Mouse (Mus musculus): ENCODE results near the gene Pde4d. TPM values are rescaled to one million over a fixed set of nuclear protein-coding genes. Genes with fewer than 3 reads are reported as not detected.

Gene Pde4d
- total RNA-seq, 2 experiments from 2014 or later, result 103 to 116 TPM

GRCm38 (mm10) chr13:109954189-109954588 lies 1504.4 kb downstream of the Pde4d start:
- intact Hi-C loops (cut with DNase I), result no loop called here
- DNase-seq (ENCODE audit: low spot score in 2 of 2), result no peak

GRCm38 (mm10) chr13:109957953-109958352 lies 1508.2 kb downstream of the Pde4d start:
- intact Hi-C loops (cut with DNase I), result no loop called here
- no peak for DNase-seq (ENCODE audit: low spot score in 2 of 2)

- DNase-seq (ENCODE audit: low spot score in 2 of 2), result no peak
- intact Hi-C loops (cut with DNase I), result no loop called here
These were observed 1533.2 kb downstream of the Pde4d start for GRCm38 (mm10) chr13:109982821-109983443.

GRCm38 (mm10) chr13:109985411-109985810 lies 1535.7 kb downstream of the Pde4d start:
- no peak for DNase-seq (ENCODE audit: low spot score in 2 of 2)
- intact Hi-C loops (cut with DNase I), result no loop called here

- no peak for DNase-seq (ENCODE audit: low spot score in 2 of 2)
- intact Hi-C loops (cut with DNase I), result no loop called here
These were observed 1536.1 kb downstream of the Pde4d start for GRCm38 (mm10) chr13:109985892-109986291.

GRCm38 (mm10) chr13:109992775-109993505 lies 1543.2 kb downstream of the Pde4d start:
- intact Hi-C loops (cut with DNase I), result no loop called here

GRCm38 (mm10) chr13:109994240-109994764 lies 1544.6 kb downstream of the Pde4d start:
- DNase-seq (ENCODE audit: low spot score in 2 of 2), result no peak
- intact Hi-C loops (cut with DNase I), result no loop called here

More at GRCm38 (mm10) chr13:109992775-109993505, 1543.2 kb downstream of the Pde4d start:
- peak; percentile 52 to 61 for DNase-seq (ENCODE audit: low spot score in 2 of 2)

- no peak for DNase-seq (ENCODE audit: low spot score in 2 of 2)
- intact Hi-C loops (cut with DNase I), result no loop called here
These were observed 1552.3 kb downstream of the Pde4d start for GRCm38 (mm10) chr13:110002081-110002480.

Small RNAs within 50 kb of the gene (microRNA-seq; reads per million reads assigned to microRNA genes)
- gene Mir1904, result 0 reads per million in 2 experiments
- gene Mir582, result 11.1 to 21.6 reads per million in 2 experiments

Other genes with a start within 250 kb of the Pde4d start
- gene Elovl7, start 235.5 kb upstream of the Pde4d start, total RNA-seq (2021), result 10 to 100 TPM in 1 of 2 experiments, 1 to 10 TPM in 1; 7.4 to 10.5 TPM
- 1 to 10 TPM in 1 of 2 experiments, under 1 TPM in 1; 0.57 to 1.2 TPM for gene Depdc1b, start 133.6 kb upstream of the Pde4d start, total RNA-seq (2021)